Mouse (Mus musculus): Measurements from ENCODE around the gene Ambra1. TPM values are rescaled to one million over a fixed set of nuclear protein-coding genes. Genes with fewer than 3 reads are reported as not detected.

Ambra1 gene
- total and polyA plus RNA-seq, 3 experiments, result 15.8 to 27.1 (median 21.9) TPM

DNA sequence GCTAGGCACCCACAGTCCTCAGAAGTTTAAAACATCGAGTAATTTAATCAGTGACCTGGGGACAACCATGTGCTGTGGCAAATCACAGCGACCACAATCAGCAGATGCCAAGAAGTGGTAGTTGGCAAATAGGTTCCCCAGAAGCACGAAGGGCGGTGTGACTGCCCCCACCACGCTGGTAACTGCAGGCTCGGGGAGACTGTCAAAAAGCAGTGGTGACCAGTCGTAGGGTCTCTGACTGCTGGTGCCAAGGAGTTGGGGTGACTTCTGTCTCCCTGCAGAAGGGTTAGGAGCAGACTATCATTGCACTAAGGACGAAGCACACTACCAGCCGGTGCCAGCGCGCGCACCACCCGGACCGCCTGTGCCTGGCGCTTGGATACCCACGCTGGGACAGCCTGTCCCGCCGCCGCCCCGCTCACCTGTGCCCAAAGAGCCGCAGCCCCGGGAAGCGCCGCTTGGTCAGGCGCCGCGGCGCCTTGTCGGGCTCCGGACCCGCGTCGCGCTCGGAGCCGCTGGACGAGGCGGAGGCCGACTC lies 233.0 kb downstream of the Ambra1 start:
- Histone ChIP-seq H3K79me2 (replicated peaks; ENCODE audit: control insufficient read depth, extremely low read depth, insufficient read depth, poor library complexity, severe bottlenecking) (peaks cover 28% of the 10 kb centered on the region), H3K27me3 (replicated peaks) (peaks cover 7% of the 10 kb centered on the region), H3K4me2 (ENCODE audit: insufficient read depth, low read depth, poor library complexity, severe bottlenecking) (peak overlapping the region; percentile 92), H3K9me3 (replicated peaks; ENCODE audit: low read length) (no peaks in the 10 kb centered on the region), H3K27ac (ENCODE audit: insufficient read depth, low read depth) (no peak overlapping the region), H3K4me3 (replicated peaks in 1 of 3; ENCODE audit: low read depth in 2 of 3, low read length in 2 of 3, poor library complexity in 1 of 3) (peak overlapping the region; percentile 72 to 91 (median 84)), H3K9ac (ENCODE audit: insufficient read depth, low read depth) (peak overlapping the region; percentile 84), H3K36me3 (replicated peaks in 1 of 2; ENCODE audit: control insufficient read depth in 1 of 2, insufficient read depth in 1 of 2, low read length in 1 of 2) (peaks cover 0 to 32% of the 10 kb centered on the region in 2 experiments), H3K4me1 (ENCODE audit: control insufficient read depth in 1 of 2, insufficient read depth in 2 of 2) (peaks cover 14 to 68% of the 10 kb centered on the region in 2 experiments)
- dilution Hi-C loops (cut with MboI; ENCODE audit: extremely low pct_ligation_motif_present, extremely low pct_unique_long_range_greater_than_20kb, low sequenced_read_pairs), result no loop called here
- DNase-seq (ENCODE audit: extremely low read depth), result no peak
- TF ChIP-seq ETS1 (conservative IDR thresholded peaks at IDR 0.05; ENCODE audit: low read depth, low read length), result no peak
- TF ChIP-seq RAD21 (IDR thresholded peaks at IDR 0.05; ENCODE audit: low read depth, low read length), result no peak
- no peak for TF ChIP-seq BHLHE40 (IDR thresholded peaks at IDR 0.05; ENCODE audit: low read depth, low read length)
- no peak for TF ChIP-seq JUN (IDR thresholded peaks at IDR 0.05; ENCODE audit: insufficient read depth, low read depth, low read length)
- peak; percentile 48 for TF ChIP-seq UBTF (IDR thresholded peaks at IDR 0.05; ENCODE audit: low read depth, low read length)
- TF ChIP-seq KAT2A (IDR thresholded peaks at IDR 0.05; ENCODE audit: insufficient replicate concordance, low read length), result no peak
- no peak for TF ChIP-seq NELFE (IDR thresholded peaks at IDR 0.05; ENCODE audit: low read depth, low read length)
- no peak for TF ChIP-seq POLR2AphosphoS2 (IDR thresholded peaks at IDR 0.05; ENCODE audit: low read depth, low read length)
- TF ChIP-seq MAZ (IDR thresholded peaks at IDR 0.05; ENCODE audit: low read depth, low read length), result no peak
- 0 out of 2 replicates have a peak, but pooled peaks have one; percentile 38 for TF ChIP-seq MAX (IDR thresholded peaks at IDR 0.05; ENCODE audit: low read length)
- TF ChIP-seq IRF4 (IDR thresholded peaks at IDR 0.05; ENCODE audit: low read depth, low read length), result no peak
- no peak for TF ChIP-seq SMC3 (IDR thresholded peaks at IDR 0.05; ENCODE audit: low read depth, low read length)
- TF ChIP-seq SIN3A (IDR thresholded peaks at IDR 0.05; ENCODE audit: low read length), result 0 out of 2 replicates have a peak, but pooled peaks have one; percentile 20
- TF ChIP-seq EP300 (IDR thresholded peaks at IDR 0.05; ENCODE audit: low read length), result no peak
- no peak for TF ChIP-seq CTCF (conservative IDR thresholded peaks at IDR 0.05 in 1 of 2, IDR thresholded peaks at IDR 0.05 in 1 of 2; ENCODE audit: low read depth in 2 of 2, low read length in 2 of 2)
- TF ChIP-seq USF1 (IDR thresholded peaks at IDR 0.05; ENCODE audit: low read depth, low read length), result no peak
- in situ Hi-C loops (cut with MboI; ENCODE audit: low pct_ligation_motif_present, low pct_unique_long_range_greater_than_20kb, low sequenced_read_pairs), result no loop called here

DNA sequence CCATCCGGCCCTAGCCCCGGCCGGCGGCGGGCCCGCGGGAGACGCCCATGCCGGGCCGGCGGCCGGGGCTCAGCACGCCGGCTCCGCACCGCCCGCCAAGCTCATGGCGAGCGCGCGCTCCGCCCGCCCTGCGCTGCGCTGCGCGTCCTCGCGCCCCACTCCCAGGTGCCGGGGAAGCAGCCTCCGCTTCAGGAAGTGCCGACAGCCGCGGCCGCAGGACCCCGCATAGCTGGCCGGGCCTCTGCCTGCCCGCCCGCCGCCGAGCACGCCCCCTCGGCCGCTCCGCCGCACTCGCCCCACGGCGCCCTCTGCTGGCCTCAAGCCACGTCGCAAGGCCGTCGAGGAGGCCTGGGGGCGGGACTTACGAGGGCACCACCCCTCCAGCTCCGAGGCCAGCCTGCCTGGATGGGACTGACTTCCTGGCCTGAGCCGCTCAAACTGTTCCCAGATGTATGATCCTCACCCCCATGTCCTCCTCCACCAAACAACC lies 233.6 kb downstream of the Ambra1 start:
- peaks cover 28% of the 10 kb centered on the region for H3K79me2 ChIP-seq (replicated peaks; ENCODE audit: control insufficient read depth, extremely low read depth, insufficient read depth, poor library complexity, severe bottlenecking)
- peaks cover 0 to 28% of the 10 kb centered on the region in 2 experiments for H3K36me3 ChIP-seq (replicated peaks in 1 of 2; ENCODE audit: control insufficient read depth in 1 of 2, insufficient read depth in 1 of 2, low read length in 1 of 2)
- peak overlapping the region; percentile 84 for H3K9ac ChIP-seq (ENCODE audit: insufficient read depth, low read depth)
- in situ Hi-C loops (cut with MboI; ENCODE audit: low pct_ligation_motif_present, low pct_unique_long_range_greater_than_20kb, low sequenced_read_pairs) (no loop called here), dilution Hi-C loops (cut with MboI; ENCODE audit: extremely low pct_ligation_motif_present, extremely low pct_unique_long_range_greater_than_20kb, low sequenced_read_pairs) (no loop called here)
- peak overlapping the region; percentile 83 for H3K4me2 ChIP-seq (ENCODE audit: insufficient read depth, low read depth, poor library complexity, severe bottlenecking)
- H3K27ac ChIP-seq (ENCODE audit: insufficient read depth, low read depth), result no peak overlapping the region
- H3K9me3 ChIP-seq (replicated peaks; ENCODE audit: low read length), result no peaks in the 10 kb centered on the region
- peak overlapping the region; percentile 72 to 91 (median 84) for H3K4me3 ChIP-seq (replicated peaks in 1 of 3; ENCODE audit: low read depth in 2 of 3, low read length in 2 of 3, poor library complexity in 1 of 3)
- H3K27me3 ChIP-seq (replicated peaks), result peaks cover 11% of the 10 kb centered on the region
- H3K4me1 ChIP-seq (ENCODE audit: control insufficient read depth in 1 of 2, insufficient read depth in 2 of 2), result peaks cover 13 to 64% of the 10 kb centered on the region in 2 experiments
- DNase-seq (ENCODE audit: extremely low read depth), result peak; percentile 86
- TF ChIP-seq CHD2 (IDR thresholded peaks at IDR 0.05; ENCODE audit: low read length) (no peak), BHLHE40 (IDR thresholded peaks at IDR 0.05; ENCODE audit: low read depth, low read length) (0 out of 2 replicates have a peak, but pooled peaks have one; percentile 21), RAD21 (IDR thresholded peaks at IDR 0.05; ENCODE audit: low read depth, low read length) (peak; percentile 35), CHD1 (IDR thresholded peaks at IDR 0.05; ENCODE audit: low read depth, low read length) (no peak), EP300 (IDR thresholded peaks at IDR 0.05; ENCODE audit: low read length) (no peak), CTCF (conservative IDR thresholded peaks at IDR 0.05 in 1 of 2, IDR thresholded peaks at IDR 0.05 in 1 of 2; ENCODE audit: low read depth in 2 of 2, low read length in 2 of 2) (peak in 1 of 2 experiments; percentile 92; a peak in 2 of 4 replicates), JUN (IDR thresholded peaks at IDR 0.05; ENCODE audit: insufficient read depth, low read depth, low read length) (no peak), IRF4 (IDR thresholded peaks at IDR 0.05; ENCODE audit: low read depth, low read length) (peak; percentile 70), GABPA (IDR thresholded peaks at IDR 0.05; ENCODE audit: insufficient replicate concordance, low read depth, low read length) (no peak), TCF12 (IDR thresholded peaks at IDR 0.05; ENCODE audit: low read depth, low read length) (peak; percentile 76), E2F4 (IDR thresholded peaks at IDR 0.05; ENCODE audit: insufficient replicate concordance, low read depth, low read length) (no peak), POLR2AphosphoS2 (IDR thresholded peaks at IDR 0.05; ENCODE audit: low read depth, low read length) (no peak), USF2 (conservative IDR thresholded peaks at IDR 0.05; ENCODE audit: low read depth, low read length) (no peak), HCFC1 (IDR thresholded peaks at IDR 0.05; ENCODE audit: low read depth, low read length) (peak; percentile 61), ETS1 (conservative IDR thresholded peaks at IDR 0.05; ENCODE audit: low read depth, low read length) (0 out of 2 replicates have a peak, but pooled peaks have one; percentile 7), JUND (conservative IDR thresholded peaks at IDR 0.05; ENCODE audit: low read depth, low read length) (no peak), MYC (IDR thresholded peaks at IDR 0.05; ENCODE audit: low read depth, low read length) (0 out of 2 replicates have a peak, but pooled peaks have one; percentile 37), TBP (conservative IDR thresholded peaks at IDR 0.05; ENCODE audit: low read depth, low read length) (0 out of 2 replicates have a peak, but pooled peaks have one; percentile 24), NRF1 (IDR thresholded peaks at IDR 0.05; ENCODE audit: low read depth, low read length) (peak; percentile 63), PAX5 (IDR thresholded peaks at IDR 0.05; ENCODE audit: low read length) (no peak), SMC3 (IDR thresholded peaks at IDR 0.05; ENCODE audit: low read depth, low read length) (peak; percentile 69), USF1 (IDR thresholded peaks at IDR 0.05; ENCODE audit: low read depth, low read length) (no peak), MXI1 (IDR thresholded peaks at IDR 0.05; ENCODE audit: low read depth, low read length) (peak; percentile 72; the same call in 1 of the 2 replicates)
